ENCODE assay signal across 8 mouse cellular contexts in genomic region chr3:30510105-30510504, GRCm38 (mm10). TPM values are rescaled to one million over a fixed set of nuclear protein-coding genes. Genes with fewer than 3 reads are reported as not detected.
DNase-seq lines count a peak whose midpoint lies in the region; ATAC-seq lines count a peak whose summit lies in the region.

No protein-coding gene starts in this region.

- H3K36me3 ChIP-seq in embryonic facial prominence, embryonic 10.5 days (replicated peaks): no peaks in the 10 kb centered on the region
- no peaks in the 10 kb centered on the region for H3K36me3 ChIP-seq in intestine, embryonic 14.5 days (ENCODE audit: control insufficient read depth, insufficient read depth, low read length)

- peak overlapping the region; percentile 98; the same call in 1 of the 2 replicates for H3K27ac ChIP-seq in embryonic facial prominence, embryonic 10.5 days (replicated peaks)
- no peak overlapping the region for H3K27ac ChIP-seq in intestine, embryonic 14.5 days (ENCODE audit: low read depth)

- ATAC-seq in intestine, embryonic 14.5 days (replicated peaks; ENCODE audit: low FRiP score, low TSS enrichment, low read depth): no peak

- H3K9ac ChIP-seq in intestine, embryonic 14.5 days (ENCODE audit: low read length): no peak overlapping the region

- H3K4me3 ChIP-seq in embryonic facial prominence, embryonic 10.5 days: peak overlapping the region; percentile 81
- H3K4me3 ChIP-seq in intestine, embryonic 14.5 days (ENCODE audit: low read depth, low read length): peak overlapping the region; percentile 40; the same call in 1 of the 2 replicates

- peak overlapping the region; percentile 64 for H3K4me2 ChIP-seq in intestine, embryonic 14.5 days (ENCODE audit: low read length)

- H3K4me1 ChIP-seq in embryonic facial prominence, embryonic 10.5 days: peaks cover 94% of the 10 kb centered on the region
- peaks cover 16% of the 10 kb centered on the region for H3K4me1 ChIP-seq in intestine, embryonic 14.5 days (replicated peaks; ENCODE audit: control insufficient read depth, insufficient read depth, low read length)

- peak; percentile 42 for DNase-seq in R1 (ENCODE audit: low read depth, low spot score)
- DNase-seq in embryonic facial prominence, embryonic 10.5 days (ENCODE audit: low spot score): peak; percentile 71
- DNase-seq in intestine, embryonic 14.5 days (ENCODE audit: low spot score): peak; percentile 70
- DNase-seq in lung, postnatal 4 days: peak; percentile 19 to 30
- DNase-seq in left cerebral cortex, adult 9 months (ENCODE audit: low spot score in 2 of 2): no peak
- DNase-seq in right cerebral cortex, postnatal 25 days: no peak
- no peak for DNase-seq in adrenal gland, postnatal 14 days
- no peak for DNase-seq in spleen, adult 18-20 months

- under 1% methylated on average over 16 of the region's 16 CpGs for WGBS in embryonic facial prominence, embryonic 10.5 days
- 2% methylated on average over 16 of the region's 16 CpGs for WGBS in intestine, embryonic 14.5 days

- H3K9me3 ChIP-seq in embryonic facial prominence, embryonic 10.5 days: no peaks in the 10 kb centered on the region
- H3K9me3 ChIP-seq in intestine, embryonic 14.5 days (ENCODE audit: control insufficient read depth, low read length): no peaks in the 10 kb centered on the region

- peaks cover 52% of the 10 kb centered on the region for H3K27me3 ChIP-seq in embryonic facial prominence, embryonic 10.5 days (replicated peaks; ENCODE audit: low read depth, poor library complexity, severe bottlenecking)
- H3K27me3 ChIP-seq in intestine, embryonic 14.5 days (replicated peaks; ENCODE audit: control insufficient read depth, insufficient read depth, low read length): peaks cover 96% of the 10 kb centered on the region

RNA-seq across cellular contexts. Expression of gene Mecom, which starts 37.7 kb away (rescaled TPM):
- 52.0 and 53.0 TPM in 2 replicates for polyA plus RNA-seq in embryonic facial prominence, embryonic 10.5 days (2016; fragmentation: Nextera tagmentation; extraction: Ambion mirVana)
- 15.2 and 17.6 TPM in 2 replicates for polyA plus RNA-seq in intestine, embryonic 14.5 days (2014; fragmentation: Nextera tagmentation; extraction: Ambion mirVana)
- total RNA-seq in adrenal gland, postnatal 14 days (2021): 15.4 and 15.6 TPM in 2 replicates

Comparison
In these comparisons a context has a peak if more than half of its experiments do, and no peak if none do; other contexts are left out.
1. DNase-seq: peak in R1 (single experiment), embryonic facial prominence, embryonic 10.5 days (single experiment), intestine, embryonic 14.5 days (single experiment) and lung, postnatal 4 days (2 of 2); none in left cerebral cortex, adult 9 months (0 of 2), right cerebral cortex, postnatal 25 days (single experiment), adrenal gland, postnatal 14 days (single experiment) and spleen, adult 18-20 months (0 of 2).